Mouse (Mus musculus) heart, embryonic 12.5 days (tissue): ENCODE results near the gene Nupr1l. TPM values are rescaled to one million over a fixed set of nuclear protein-coding genes. Genes with fewer than 3 reads are reported as not detected.
"Not testable (repeated sequence)": the region's sequence is repeated elsewhere in the genome, so short reads cannot be mapped to it uniquely, and the experiment has no call there.

ENCODE experiments used
- ATAC-seq: fragments of 200-750 bp; cut with Nextera tagmentation; 2 replicates; pipeline ENCODE4 v1.8.0; 2017; ENCODE audit warnings: moderate TSS enrichment, moderate library complexity; ENCODE audit not compliant: insufficient number of reproducible peaks, low FRiP score
- H3K27ac ChIP-seq: fragments of 300-500 bp; sonication (generic); 2 replicates; pipeline ENCODE4 v1.5.1; 2016; ENCODE audit warnings: mild to moderate bottlenecking, moderate library complexity; ENCODE audit not compliant: poor library complexity, severe bottlenecking
- H3K27me3 ChIP-seq: fragments of 300-500 bp; sonication (generic); replicated peaks from 2 replicates; pipeline ENCODE4 v1.6.1; 2016; ENCODE audit warnings: mild to moderate bottlenecking, moderate library complexity
- H3K36me3 ChIP-seq: fragments of 300-500 bp; sonication (generic); 2 replicates; pipeline ENCODE4 v1.6.1; 2016; ENCODE audit warnings: mild to moderate bottlenecking, moderate library complexity
- H3K4me1 ChIP-seq: fragments of 300-500 bp; sonication (generic); replicated peaks from 2 replicates; pipeline ENCODE4 v1.6.1; 2016; ENCODE audit warnings: mild to moderate bottlenecking
- H3K4me2 ChIP-seq: fragments of 300-500 bp; sonication (generic); 2 replicates; pipeline ENCODE4 v1.6.1; 2016; ENCODE audit warnings: mild to moderate bottlenecking, moderate library complexity
- H3K4me3 ChIP-seq: fragments of 300-500 bp; sonication (generic); 2 replicates; pipeline ENCODE4 v1.5.1; 2016; ENCODE audit warnings: mild to moderate bottlenecking
- H3K9ac ChIP-seq: fragments of 300-500 bp; sonication (generic); 2 replicates; pipeline ENCODE4 v1.6.1; 2016; ENCODE audit warnings: mild to moderate bottlenecking, moderate library complexity
- H3K9me3 ChIP-seq: fragments of 300-500 bp; sonication (generic); replicated peaks from 2 replicates; pipeline ENCODE4 v1.6.1; 2016; ENCODE audit warnings: mild to moderate bottlenecking, moderate library complexity
- WGBS: fragments of 180-500 bp; shearing (Covaris S2); methylation state at CpG from one replicate; pipeline ENCODE4 v1.1.7; 2016; 5-methylcytosine and 5-hydroxymethylcytosine counted together
- polyA plus RNA-seq: library from polyadenylated mRNA; unstranded; fragments of >200 nt; fragmentation: Nextera tagmentation; extraction: Ambion mirVana; gene quantifications from 2 replicates; pipeline ENCODE4 v1.2.1, GENCODE M21; 2016

Nupr1l gene
- polyA plus RNA-seq, 1 experiment from 2014 or later = 2.0 TPM

- Histone ChIP-seq H3K4me2 (peak within 1 kb of the TSS; percentile 81), H3K4me1 (no peaks in the 10 kb centered on the region; the same call in 1 of the 2 replicates), H3K4me3 (peak within 1 kb of the TSS; percentile 94), H3K27me3 (no peaks in the 10 kb centered on the region), H3K9ac (peak within 1 kb of the TSS; percentile 95), H3K27ac (peak within 1 kb of the TSS; percentile 58), H3K36me3 (peaks cover 9% of the 10 kb centered on the region), H3K9me3 (no peaks in the 10 kb centered on the region)
- ATAC-seq = peak; percentile 97
- 1% methylated on average over 54 of the region's 59 CpGs for WGBS
Measured at GRCm38 (mm10) chr5:129941495-129942045, 33.2 kb downstream of the Nupr1l start, which contains the start of gene Vkorc1l1. Gene Vkorc1l1, plus strand, starts transcription at chr5:129941970.

- WGBS = under 1% methylated on average over 51 of the region's 82 CpGs
- H3K9me3 ChIP-seq, H3K4me1 ChIP-seq, H3K27me3 ChIP-seq, H3K36me3 ChIP-seq: not testable (repeated sequence)
- Histone ChIP-seq H3K27ac (peak overlapping the region; percentile 58), H3K4me3 (peak overlapping the region; percentile 94), H3K9ac (peak overlapping the region; percentile 95), H3K4me2 (peak overlapping the region; percentile 81)
- peak; percentile 22 for ATAC-seq
Measured at GRCm38 (mm10) chr5:129942073-129942939, 34.0 kb downstream of the Nupr1l start.

- no peaks in the 10 kb centered on the region for H3K9me3 ChIP-seq
- no peak overlapping the region for H3K4me2 ChIP-seq
- 44% methylated on average over 1 of the region's 1 CpGs for WGBS
- ATAC-seq = no peak
- H3K27me3 ChIP-seq = no peaks in the 10 kb centered on the region
- H3K4me3 ChIP-seq = no peak overlapping the region
- H3K4me1 ChIP-seq = no peaks in the 10 kb centered on the region; the same call in 1 of the 2 replicates
- H3K9ac ChIP-seq = no peak overlapping the region
- H3K36me3 ChIP-seq = peaks cover 9% of the 10 kb centered on the region
- no peak overlapping the region for H3K27ac ChIP-seq
Measured at GRCm38 (mm10) chr5:129943402-129943801, 35.1 kb downstream of the Nupr1l start.

GRCm38 (mm10) chr5:129947528-129948033 lies 39.2 kb downstream of the Nupr1l start:
- Histone ChIP-seq H3K36me3 (peaks cover 9% of the 10 kb centered on the region), H3K9ac (no peak overlapping the region), H3K27me3 (no peaks in the 10 kb centered on the region), H3K27ac (no peak overlapping the region), H3K4me3 (no peak overlapping the region), H3K9me3 (no peaks in the 10 kb centered on the region), H3K4me2 (no peak overlapping the region), H3K4me1 (peaks cover 4% of the 10 kb centered on the region; the same call in 1 of the 2 replicates)
- ATAC-seq = no peak
- WGBS = 55% methylated on average over 2 of the region's 2 CpGs

GRCm38 (mm10) chr5:129952143-129952542 lies 43.8 kb downstream of the Nupr1l start:
- Histone ChIP-seq H3K9me3 (no peaks in the 10 kb centered on the region), H3K27me3 (no peaks in the 10 kb centered on the region), H3K9ac (no peak overlapping the region), H3K36me3 (no peaks in the 10 kb centered on the region), H3K4me2 (no peak overlapping the region), H3K27ac (no peak overlapping the region), H3K4me1 (peaks cover 14% of the 10 kb centered on the region), H3K4me3 (no peak overlapping the region)
- no peak for ATAC-seq
- WGBS = 73% methylated on average over 4 of the region's 4 CpGs

DNA sequence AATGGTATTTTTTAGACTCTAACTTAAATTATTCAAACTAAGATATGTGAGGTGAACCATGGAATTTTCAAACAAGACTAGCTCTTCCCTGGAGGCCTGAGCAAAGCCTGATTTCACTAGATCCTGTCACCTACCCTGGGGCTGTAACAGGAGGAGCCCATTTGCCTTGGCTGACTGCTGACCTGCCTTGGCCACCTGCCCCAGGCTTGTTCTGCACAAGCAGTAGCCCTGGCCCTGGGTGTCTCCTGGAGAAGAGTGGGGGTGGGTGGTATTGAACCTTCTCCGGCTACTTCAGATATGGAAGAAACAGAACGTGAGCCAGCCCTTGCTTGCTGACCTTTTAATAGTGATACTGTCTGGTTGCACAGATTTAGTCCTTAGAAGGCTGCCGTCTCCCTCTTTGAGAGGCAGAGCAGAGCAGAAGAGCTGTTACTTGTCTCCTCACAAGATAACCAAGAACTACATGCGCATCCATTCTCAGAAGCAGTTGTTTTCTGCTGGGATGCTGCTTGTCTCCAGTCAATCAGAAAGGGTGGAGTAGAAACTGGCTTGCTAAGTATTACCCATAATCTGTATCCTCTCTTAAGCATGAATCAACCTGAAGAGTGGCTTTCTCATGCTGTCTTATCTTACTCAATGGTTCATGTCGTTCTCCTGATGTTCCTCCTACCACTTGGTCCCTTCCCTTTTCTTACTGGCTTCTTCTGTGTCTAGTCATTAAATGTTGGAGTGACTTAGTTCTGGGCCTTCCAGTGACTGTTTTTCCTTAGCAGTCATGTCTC lies 46.3 kb downstream of the Nupr1l start:
- no peak for ATAC-seq
- Histone ChIP-seq H3K9me3 (no peaks in the 10 kb centered on the region), H3K27me3 (no peaks in the 10 kb centered on the region), H3K4me2 (no peak overlapping the region), H3K4me1 (peaks cover 14% of the 10 kb centered on the region), H3K4me3 (no peak overlapping the region), H3K27ac (no peak overlapping the region), H3K36me3 (0 out of 2 replicates have a peak, but pooled peaks cover under 1% of the 10 kb centered on the region), H3K9ac (no peak overlapping the region)
- 39% methylated on average over 5 of the region's 5 CpGs for WGBS

GRCm38 (mm10) chr5:129955792-129956191 lies 47.5 kb downstream of the Nupr1l start:
- Histone ChIP-seq H3K4me2 (no peak overlapping the region), H3K36me3 (peaks cover 8% of the 10 kb centered on the region; the same call in 1 of the 2 replicates), H3K27ac (no peak overlapping the region), H3K4me1 (peaks cover 10% of the 10 kb centered on the region), H3K4me3 (no peak overlapping the region), H3K27me3 (no peaks in the 10 kb centered on the region), H3K9ac (no peak overlapping the region), H3K9me3 (no peaks in the 10 kb centered on the region)
- 75% methylated on average over 6 of the region's 6 CpGs for WGBS
- no peak for ATAC-seq

DNA sequence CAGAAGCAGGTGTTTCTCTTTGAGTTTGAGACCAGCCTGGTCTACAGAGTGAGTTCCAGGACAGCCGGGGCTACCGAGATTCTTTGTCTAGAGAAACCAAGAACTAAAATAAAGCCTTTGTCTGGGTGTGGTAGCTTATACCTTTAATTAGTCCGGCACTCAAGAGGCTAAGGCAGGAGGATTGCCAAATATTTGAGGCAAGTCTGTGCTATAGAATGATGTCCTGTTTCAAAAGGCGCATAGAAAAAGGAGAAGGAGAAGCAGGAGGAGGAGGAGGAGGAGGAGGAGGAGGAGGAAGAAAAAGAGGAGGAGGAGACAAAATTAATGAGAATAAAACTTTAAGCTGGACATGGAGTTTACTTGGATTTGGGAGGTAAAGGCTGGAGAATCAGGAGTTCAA lies 54.9 kb downstream of the Nupr1l start:
- Histone ChIP-seq H3K27me3 (no peaks in the 10 kb centered on the region), H3K9ac (no peak overlapping the region), H3K9me3 (no peaks in the 10 kb centered on the region), H3K4me3 (no peak overlapping the region), H3K4me2 (no peak overlapping the region), H3K27ac (no peak overlapping the region), H3K36me3 (peaks cover 8% of the 10 kb centered on the region; the same call in 1 of the 2 replicates), H3K4me1 (no peaks in the 10 kb centered on the region)
- 78% methylated on average over 4 of the region's 4 CpGs for WGBS
- no peak for ATAC-seq

Other genes with a start within 250 kb of the Nupr1l start
- gene Zfp11, start 238.4 kb upstream of the Nupr1l start, polyA plus RNA-seq = 3.6 and 4.3 TPM in 2 replicates
- not detected in 2 replicates for gene Sept14, start 200.0 kb upstream of the Nupr1l start, polyA plus RNA-seq
- 142 and 145 TPM in 2 replicates for gene Mrps17, start 193.0 kb upstream of the Nupr1l start, polyA plus RNA-seq
- gene Nipsnap2, start 183.5 kb upstream of the Nupr1l start, polyA plus RNA-seq = 264 and 276 TPM in 2 replicates
- 27.0 and 27.4 TPM in 2 replicates for gene Psph, start 121.1 kb upstream of the Nupr1l start, polyA plus RNA-seq
- gene Sumf2, start 61.6 kb upstream of the Nupr1l start, polyA plus RNA-seq = 40.7 and 42.4 TPM in 2 replicates
- 738 and 776 TPM in 2 replicates for gene Chchd2, start 21.1 kb upstream of the Nupr1l start, polyA plus RNA-seq
- 3.5 and 4.5 TPM in 2 replicates for gene Zbed5, start 12.8 kb upstream of the Nupr1l start, polyA plus RNA-seq
- gene Phkg1, start 10.0 kb upstream of the Nupr1l start, polyA plus RNA-seq = 0.77 and 1.1 TPM in 2 replicates
- 23.2 and 24.2 TPM in 2 replicates for gene Vkorc1l1, start 33.4 kb downstream of the Nupr1l start, polyA plus RNA-seq
- 46.8 and 48.1 TPM in 2 replicates for gene Gusb, start 94.5 kb downstream of the Nupr1l start, polyA plus RNA-seq
- gene Asl, start 120.7 kb downstream of the Nupr1l start, polyA plus RNA-seq = 15.7 and 19.1 TPM in 2 replicates
- 21.2 and 22.5 TPM in 2 replicates for gene Crcp, start 120.8 kb downstream of the Nupr1l start, polyA plus RNA-seq
- gene Tpst1, start 164.8 kb downstream of the Nupr1l start, polyA plus RNA-seq = 25.8 and 29.4 TPM in 2 replicates
- gene Kctd7, start 236.3 kb downstream of the Nupr1l start, polyA plus RNA-seq = 4.8 and 5.1 TPM in 2 replicates